Mouse (Mus musculus) CH12.LX (cell line): Measurements from ENCODE around the gene Naa40.

Experiments
- CTCF ChIP-seq, 2 experiments: IDR thresholded peaks in 1 of 2; conservative IDR thresholded peaks in 1 of 2; 2 replicates each; pipeline ENCODE4 v1.5.1; 2011 to 2012; ENCODE audit warnings: low read depth in 2 of 2, low read length in 2 of 2, improper control_type of control experiment in 1 of 2, inconsistent platforms in 1 of 2, mild to moderate bottlenecking in 1 of 2, moderate library complexity in 1 of 2
- EP300 ChIP-seq: IDR thresholded peaks from 2 replicates; pipeline ENCODE4 v1.6.1; 2011; ENCODE audit warnings: low read length, improper control_type of control experiment
- USF1 ChIP-seq: IDR thresholded peaks from 2 replicates; pipeline ENCODE4 v1.6.1; 2014; ENCODE audit warnings: low read depth, mild to moderate bottlenecking, inconsistent platforms, low read length, improper control_type of control experiment

- no peak for TF ChIP-seq CTCF (conservative IDR thresholded peaks at IDR 0.05 in 1 of 2, IDR thresholded peaks at IDR 0.05 in 1 of 2; ENCODE audit: low read depth in 2 of 2, low read length in 2 of 2)
- TF ChIP-seq EP300, result no peak
- no peak for TF ChIP-seq USF1
These were observed 63.0 kb downstream of the Naa40 start for GRCm38 (mm10) chr19:7177804-7178511.
